Mouse (Mus musculus) lung, postnatal 0 days (tissue): ENCODE measurements around the gene Exoc8.

Source experiments
- CTCF ChIP-seq: IDR thresholded peaks from 2 replicates; pipeline ENCODE4 v1.5.1; 2016; ENCODE audit warnings: antibody characterized with exemption, mild to moderate bottlenecking
- EP300 ChIP-seq: IDR thresholded peaks from 2 replicates; pipeline ENCODE4 v1.6.1; 2016; ENCODE audit warnings: antibody characterized with exemption, mild to moderate bottlenecking, control low read depth

GRCm38 (mm10) chr8:124923971-124924652 is 26.6 kb upstream of the Exoc8 start:
- TF ChIP-seq CTCF (no peak), EP300 (no peak)
